Mouse (Mus musculus): Measurements from ENCODE around the gene Runx2. TPM values are rescaled to one million over a fixed set of nuclear protein-coding genes. Genes with fewer than 3 reads are reported as not detected.

Gene Runx2
- polyA plus RNA-seq, 1 experiment from 2014 or later, result 0.74 TPM

DNA sequence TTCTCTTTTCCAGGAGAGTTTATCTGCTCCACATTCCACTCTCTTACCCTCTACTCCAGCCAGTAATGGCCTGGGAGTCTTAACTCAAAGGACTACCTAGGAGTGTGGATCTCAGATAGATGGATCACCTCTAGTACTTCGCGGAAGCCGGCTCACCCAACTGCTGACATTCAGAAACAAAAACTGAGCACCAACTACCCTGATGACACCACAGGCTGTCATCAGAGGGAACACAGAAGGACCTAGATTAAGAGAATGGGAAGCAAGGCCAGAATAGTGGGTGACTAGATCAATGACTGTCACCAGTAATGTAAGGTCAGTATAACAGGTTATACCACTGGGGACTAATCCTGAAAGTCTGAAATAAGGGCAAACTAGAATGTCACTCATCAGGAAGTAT, 106.6 kb downstream of the Runx2 start:
- H3K9ac ChIP-seq, result no peak overlapping the region
- WGBS (ENCODE audit: insufficient replicate concordance), result 84% methylated on average over 3 of the region's 3 CpGs
- no peaks in the 10 kb centered on the region for H3K9me3 ChIP-seq (replicated peaks)
- H3K4me3 ChIP-seq, result no peak overlapping the region
- no peaks in the 10 kb centered on the region for H3K36me3 ChIP-seq
- no peaks in the 10 kb centered on the region for H3K27me3 ChIP-seq (replicated peaks)
- H3K27ac ChIP-seq, result no peak overlapping the region
- H3K4me2 ChIP-seq, result no peak overlapping the region
- no peak for ATAC-seq
- no peaks in the 10 kb centered on the region; the same call in 1 of the 2 replicates for H3K4me1 ChIP-seq

DNA sequence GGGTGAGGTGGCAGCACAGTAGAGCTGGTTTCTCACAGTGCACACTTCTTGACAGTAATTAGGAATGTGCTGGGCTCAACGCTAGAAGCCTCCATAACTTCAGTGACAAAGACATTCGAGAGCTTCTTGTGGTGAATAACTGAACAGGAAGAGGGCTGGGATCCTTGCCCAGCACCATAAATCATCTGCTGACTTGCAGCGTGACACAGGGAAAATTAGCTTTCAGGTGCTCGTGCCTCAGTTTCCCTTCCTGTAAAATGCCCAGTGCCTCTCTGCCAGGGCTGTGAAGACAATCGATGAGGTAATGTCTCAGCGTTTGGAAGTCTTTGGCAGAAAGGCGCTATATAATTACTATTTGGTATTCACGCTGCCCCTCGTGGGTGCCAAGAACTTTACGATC, 108.1 kb downstream of the Runx2 start:
- Histone ChIP-seq H3K4me1 (no peaks in the 10 kb centered on the region; the same call in 1 of the 2 replicates), H3K36me3 (no peaks in the 10 kb centered on the region), H3K4me2 (no peak overlapping the region), H3K27me3 (replicated peaks) (no peaks in the 10 kb centered on the region), H3K27ac (no peak overlapping the region), H3K9ac (no peak overlapping the region), H3K9me3 (replicated peaks) (no peaks in the 10 kb centered on the region), H3K4me3 (no peak overlapping the region)
- WGBS (ENCODE audit: insufficient replicate concordance), result 64% methylated on average over 10 of the region's 10 CpGs
- ATAC-seq, result no peak

DNA sequence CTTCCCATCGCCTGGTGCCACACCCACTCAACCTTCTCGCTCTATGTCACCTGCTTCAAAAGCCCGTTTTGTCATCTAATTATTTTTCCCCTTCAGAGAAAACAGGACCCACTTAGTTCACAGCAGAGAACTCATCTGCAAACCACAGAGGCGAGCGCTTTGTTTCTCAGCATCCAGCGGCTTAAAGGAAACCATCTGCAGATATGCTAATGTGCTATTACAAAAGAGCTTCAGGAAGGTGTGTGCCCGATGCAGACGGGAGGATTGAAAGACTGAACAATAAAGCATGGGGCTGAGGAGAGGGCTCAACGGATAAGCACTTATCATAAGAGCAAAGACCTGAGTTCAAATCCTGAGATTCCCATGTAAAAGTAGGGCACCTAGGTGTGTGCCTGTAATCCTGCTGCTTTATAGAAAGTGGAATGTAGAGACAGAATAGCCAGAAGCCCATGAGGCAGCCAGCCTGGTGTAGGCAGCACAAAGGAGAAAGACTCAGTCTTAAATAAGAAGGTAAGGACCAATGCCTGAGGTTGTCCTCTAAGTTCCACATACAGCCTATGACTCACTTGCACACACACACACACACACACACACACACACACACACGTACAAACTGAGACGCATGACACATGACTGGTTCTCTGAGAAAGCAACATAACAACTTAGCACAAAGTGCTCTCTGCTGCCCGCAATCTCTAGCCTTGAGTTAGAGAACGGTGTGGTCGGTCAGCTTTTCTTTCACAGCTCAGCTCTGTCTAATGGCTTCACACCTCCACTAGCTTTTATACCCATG, 111.9 kb downstream of the Runx2 start:
- Histone ChIP-seq H3K4me2 (no peak overlapping the region), H3K27ac (no peak overlapping the region), H3K9me3 (replicated peaks) (no peaks in the 10 kb centered on the region), H3K4me3 (no peak overlapping the region), H3K4me1 (no peaks in the 10 kb centered on the region), H3K36me3 (no peaks in the 10 kb centered on the region), H3K27me3 (replicated peaks) (no peaks in the 10 kb centered on the region), H3K9ac (no peak overlapping the region)
- no peak for ATAC-seq
- 49% methylated on average over 14 of the region's 14 CpGs for WGBS (ENCODE audit: insufficient replicate concordance)

GRCm38 (mm10) chr17:44701531-44701930, 113.1 kb downstream of the Runx2 start:
- no peak overlapping the region for H3K4me2 ChIP-seq
- 67% methylated on average over 4 of the region's 4 CpGs for WGBS (ENCODE audit: insufficient replicate concordance)
- H3K4me1 ChIP-seq, result no peaks in the 10 kb centered on the region
- ATAC-seq, result no peak
- no peak overlapping the region for H3K27ac ChIP-seq
- no peaks in the 10 kb centered on the region for H3K9me3 ChIP-seq (replicated peaks)
- no peak overlapping the region for H3K9ac ChIP-seq
- no peaks in the 10 kb centered on the region for H3K27me3 ChIP-seq (replicated peaks)
- no peak overlapping the region for H3K4me3 ChIP-seq
- H3K36me3 ChIP-seq, result no peaks in the 10 kb centered on the region

- Histone ChIP-seq H3K27me3 (replicated peaks) (no peaks in the 10 kb centered on the region), H3K9ac (no peak overlapping the region), H3K4me2 (no peak overlapping the region), H3K9me3 (replicated peaks) (no peaks in the 10 kb centered on the region), H3K4me3 (no peak overlapping the region), H3K36me3 (no peaks in the 10 kb centered on the region), H3K27ac (no peak overlapping the region), H3K4me1 (no peaks in the 10 kb centered on the region)
- 43% methylated on average over 1 of the region's 1 CpGs for WGBS (ENCODE audit: insufficient replicate concordance)
- ATAC-seq, result no peak
Observed at GRCm38 (mm10) chr17:44700326-44700725, 114.3 kb downstream of the Runx2 start.

DNA sequence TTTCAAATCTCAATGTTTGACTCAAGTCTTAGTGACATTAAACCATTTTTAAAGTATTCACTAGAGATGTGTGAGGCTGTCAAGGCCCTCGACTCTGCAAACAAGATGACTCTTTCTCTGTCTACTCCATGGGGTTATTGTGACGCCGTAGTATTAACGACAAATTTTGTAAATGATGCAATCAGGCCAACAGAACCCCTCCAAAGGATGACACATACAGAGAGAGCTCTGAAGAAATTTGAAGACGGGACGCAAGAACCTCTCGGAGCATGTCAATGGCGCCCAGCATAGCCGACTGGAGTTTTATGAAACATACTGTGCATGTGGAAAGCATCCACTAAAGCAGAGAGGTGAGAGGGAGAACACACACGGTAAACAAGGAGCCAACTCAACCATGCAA, 117.5 kb downstream of the Runx2 start:
- H3K27ac ChIP-seq, result no peak overlapping the region
- WGBS (ENCODE audit: insufficient replicate concordance), result 79% methylated on average over 10 of the region's 10 CpGs
- ATAC-seq, result no peak

DNA sequence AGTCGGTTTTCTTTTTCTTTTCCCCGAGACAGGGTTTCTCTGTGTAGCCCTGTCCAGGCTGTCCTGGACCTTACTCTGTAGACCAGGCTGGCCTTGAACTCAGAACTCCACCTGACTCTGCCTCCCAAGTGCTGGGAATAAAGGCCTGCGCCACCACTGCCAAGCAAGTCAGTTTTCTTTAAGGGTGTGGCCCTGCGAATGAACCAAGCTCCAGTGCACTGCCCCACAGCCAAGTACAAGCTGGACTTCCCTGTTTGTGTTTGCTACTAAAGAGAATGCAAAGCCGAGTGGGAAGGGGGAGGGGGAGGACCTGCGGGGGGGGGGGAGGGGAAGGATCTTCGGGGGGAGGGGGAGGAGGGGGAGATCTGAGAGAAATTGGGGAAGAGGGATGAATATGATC, 121.0 kb downstream of the Runx2 start:
- 43% methylated on average over 6 of the region's 7 CpGs for WGBS (ENCODE audit: insufficient replicate concordance)
- ATAC-seq, result no peak
- no peak overlapping the region for H3K4me3 ChIP-seq
- no peak overlapping the region for H3K9ac ChIP-seq
- peaks cover 6% of the 10 kb centered on the region for H3K4me1 ChIP-seq
- H3K27ac ChIP-seq, result no peak overlapping the region
- H3K4me2 ChIP-seq, result no peak overlapping the region
- no peaks in the 10 kb centered on the region for H3K9me3 ChIP-seq (replicated peaks)
- no peaks in the 10 kb centered on the region for H3K27me3 ChIP-seq (replicated peaks)
- no peaks in the 10 kb centered on the region for H3K36me3 ChIP-seq

More for the DNA sequence above, 117.5 kb downstream of the Runx2 start:
- no peaks in the 10 kb centered on the region for H3K27me3 ChIP-seq (replicated peaks)
- no peak overlapping the region for H3K4me3 ChIP-seq
- no peaks in the 10 kb centered on the region for H3K4me1 ChIP-seq
- H3K9me3 ChIP-seq (replicated peaks), result no peaks in the 10 kb centered on the region
- no peak overlapping the region for H3K9ac ChIP-seq
- no peaks in the 10 kb centered on the region for H3K36me3 ChIP-seq
- no peak overlapping the region for H3K4me2 ChIP-seq

GRCm38 (mm10) chr17:44691517-44691916, 123.1 kb downstream of the Runx2 start:
- Histone ChIP-seq H3K27ac (no peak overlapping the region), H3K9me3 (replicated peaks) (no peaks in the 10 kb centered on the region), H3K9ac (no peak overlapping the region), H3K27me3 (replicated peaks) (no peaks in the 10 kb centered on the region), H3K4me3 (no peak overlapping the region), H3K4me2 (no peak overlapping the region), H3K36me3 (no peaks in the 10 kb centered on the region), H3K4me1 (peaks cover 6% of the 10 kb centered on the region)
- no peak for ATAC-seq
- WGBS (ENCODE audit: insufficient replicate concordance), result 22% methylated on average over 2 of the region's 2 CpGs

GRCm38 (mm10) chr17:44690410-44691035, 124.1 kb downstream of the Runx2 start:
- Histone ChIP-seq H3K4me1 (peaks cover 6% of the 10 kb centered on the region), H3K9ac (no peak overlapping the region), H3K36me3 (no peaks in the 10 kb centered on the region), H3K4me3 (no peak overlapping the region), H3K27ac (no peak overlapping the region), H3K9me3 (replicated peaks) (no peaks in the 10 kb centered on the region), H3K4me2 (no peak overlapping the region), H3K27me3 (replicated peaks) (no peaks in the 10 kb centered on the region)
- no peak for ATAC-seq
- 51% methylated on average over 5 of the region's 5 CpGs for WGBS (ENCODE audit: insufficient replicate concordance)

- Histone ChIP-seq H3K4me1 (peaks cover 6% of the 10 kb centered on the region), H3K9me3 (replicated peaks) (no peaks in the 10 kb centered on the region), H3K4me3 (no peak overlapping the region), H3K27me3 (replicated peaks) (no peaks in the 10 kb centered on the region), H3K4me2 (no peak overlapping the region), H3K36me3 (no peaks in the 10 kb centered on the region), H3K9ac (no peak overlapping the region), H3K27ac (no peak overlapping the region)
- ATAC-seq, result no peak
- WGBS (ENCODE audit: insufficient replicate concordance), result 59% methylated on average over 2 of the region's 2 CpGs
Observed at GRCm38 (mm10) chr17:44688306-44688705, 126.3 kb downstream of the Runx2 start.

GRCm38 (mm10) chr17:44685514-44685913, 129.1 kb downstream of the Runx2 start:
- H3K4me1 ChIP-seq, result peaks cover under 1% of the 10 kb centered on the region; the same call in 1 of the 2 replicates
- H3K27me3 ChIP-seq (replicated peaks), result no peaks in the 10 kb centered on the region
- H3K36me3 ChIP-seq, result no peaks in the 10 kb centered on the region
- no peak overlapping the region for H3K4me3 ChIP-seq
- no peaks in the 10 kb centered on the region for H3K9me3 ChIP-seq (replicated peaks)
- no peak overlapping the region for H3K9ac ChIP-seq
- no peak overlapping the region for H3K4me2 ChIP-seq
- H3K27ac ChIP-seq, result no peak overlapping the region
- WGBS (ENCODE audit: insufficient replicate concordance), result 30% methylated on average over 7 of the region's 7 CpGs
- ATAC-seq, result no peak

GRCm38 (mm10) chr17:44683026-44683425, 131.6 kb downstream of the Runx2 start:
- Histone ChIP-seq H3K9me3 (replicated peaks) (0 out of 2 replicates have a peak, but pooled peaks cover 3% of the 10 kb centered on the region), H3K36me3 (no peaks in the 10 kb centered on the region), H3K27ac (no peak overlapping the region), H3K4me1 (no peaks in the 10 kb centered on the region; the same call in 1 of the 2 replicates), H3K27me3 (replicated peaks) (no peaks in the 10 kb centered on the region), H3K4me2 (no peak overlapping the region), H3K4me3 (no peak overlapping the region), H3K9ac (no peak overlapping the region)
- no peak for ATAC-seq
- WGBS (ENCODE audit: insufficient replicate concordance), result 76% methylated on average over 9 of the region's 9 CpGs
